Mouse (Mus musculus): ENCODE data around the gene Nin. TPM values are rescaled to one million over a fixed set of nuclear protein-coding genes. Genes with fewer than 3 reads are reported as not detected.

The Nin gene
- polyA plus RNA-seq, 1 experiment from 2014 or later = 20.3 TPM

DNA sequence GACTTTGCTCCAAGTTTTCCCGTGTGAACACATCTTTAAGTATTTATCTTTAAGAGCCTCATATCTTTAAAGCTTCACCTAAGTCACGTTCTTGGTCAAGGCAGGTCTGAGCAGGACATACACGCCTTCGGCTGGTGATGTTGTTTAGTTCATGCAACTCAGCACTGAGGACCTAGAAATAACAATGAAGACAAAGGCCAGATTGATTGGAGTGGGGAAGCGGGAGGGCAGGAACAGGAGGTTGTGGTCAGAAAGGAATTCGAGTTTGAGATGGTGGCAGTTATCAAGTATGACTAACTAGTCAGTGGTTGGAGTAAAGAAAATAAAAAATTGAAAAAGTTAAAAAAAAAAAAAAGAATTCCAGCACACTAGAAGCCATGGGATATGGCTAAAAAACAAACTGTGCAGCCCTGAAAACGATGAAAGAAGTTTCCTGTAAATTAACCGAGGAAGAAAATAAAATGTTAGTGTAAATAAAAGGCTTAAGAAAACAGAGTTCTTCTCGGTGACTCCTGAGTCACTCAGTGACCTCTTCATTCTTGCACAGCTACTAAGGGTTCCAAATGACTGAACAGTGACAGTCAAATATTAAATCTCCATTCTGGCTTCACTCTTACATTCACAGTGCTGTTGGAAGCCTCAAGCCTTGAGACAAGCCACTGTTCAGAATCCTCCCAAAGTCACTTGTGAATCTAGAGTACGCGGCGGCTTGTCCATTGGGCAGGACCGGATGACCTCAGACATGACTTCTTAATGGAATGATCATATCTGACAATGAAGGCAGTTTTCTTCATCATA, 115.1 kb downstream of the Nin start:
- Histone ChIP-seq H3K9ac (ENCODE audit: low read depth, low read length) (no peak overlapping the region), H3K9me3 (ENCODE audit: control insufficient read depth, low read length) (no peaks in the 10 kb centered on the region), H3K27me3 (ENCODE audit: control insufficient read depth, insufficient read depth, low read length) (no peaks in the 10 kb centered on the region), H3K4me2 (replicated peaks; ENCODE audit: low read depth, low read length) (no peak overlapping the region), H3K4me1 (ENCODE audit: control insufficient read depth, insufficient read depth, low read length) (no peaks in the 10 kb centered on the region), H3K4me3 (ENCODE audit: low read length) (no peak overlapping the region), H3K27ac (ENCODE audit: low read depth, low read length) (no peak overlapping the region), H3K36me3 (ENCODE audit: control insufficient read depth, insufficient read depth, low read length) (no peaks in the 10 kb centered on the region)
- WGBS = 72% methylated on average over 13 of the region's 13 CpGs
- no peak for ATAC-seq (ENCODE audit: low FRiP score, low TSS enrichment)

DNA sequence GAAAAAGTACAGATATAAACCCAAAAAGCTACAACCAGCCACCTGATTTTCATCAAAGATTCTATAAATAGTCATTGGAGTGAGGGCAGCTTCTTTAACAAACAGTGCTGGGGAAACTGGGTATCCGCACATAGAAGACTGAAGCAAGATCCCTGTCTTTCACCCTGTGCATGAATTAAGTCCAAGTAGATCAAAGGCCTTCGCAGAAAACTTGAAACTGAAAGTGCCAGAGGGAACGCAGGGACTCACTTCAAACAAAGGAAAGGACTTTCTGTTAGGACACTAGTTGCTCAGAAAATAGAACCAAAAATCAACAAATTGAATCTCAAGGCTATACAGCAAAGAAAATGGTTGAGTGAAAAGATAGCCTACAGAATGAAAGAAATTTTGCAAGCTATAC, 118.1 kb downstream of the Nin start:
- H3K4me2 ChIP-seq (replicated peaks; ENCODE audit: low read depth, low read length) = no peak overlapping the region
- no peaks in the 10 kb centered on the region for H3K4me1 ChIP-seq (ENCODE audit: control insufficient read depth, insufficient read depth, low read length)
- H3K9ac ChIP-seq (ENCODE audit: low read depth, low read length) = no peak overlapping the region
- no peak overlapping the region for H3K27ac ChIP-seq (ENCODE audit: low read depth, low read length)
- no peaks in the 10 kb centered on the region for H3K9me3 ChIP-seq (ENCODE audit: control insufficient read depth, low read length)
- no peak for ATAC-seq (ENCODE audit: low FRiP score, low TSS enrichment)
- no peak overlapping the region for H3K4me3 ChIP-seq (ENCODE audit: low read length)
- 76% methylated on average over 3 of the region's 3 CpGs for WGBS
- H3K27me3 ChIP-seq (ENCODE audit: control insufficient read depth, insufficient read depth, low read length) = no peaks in the 10 kb centered on the region
- no peaks in the 10 kb centered on the region for H3K36me3 ChIP-seq (ENCODE audit: control insufficient read depth, insufficient read depth, low read length)

DNA sequence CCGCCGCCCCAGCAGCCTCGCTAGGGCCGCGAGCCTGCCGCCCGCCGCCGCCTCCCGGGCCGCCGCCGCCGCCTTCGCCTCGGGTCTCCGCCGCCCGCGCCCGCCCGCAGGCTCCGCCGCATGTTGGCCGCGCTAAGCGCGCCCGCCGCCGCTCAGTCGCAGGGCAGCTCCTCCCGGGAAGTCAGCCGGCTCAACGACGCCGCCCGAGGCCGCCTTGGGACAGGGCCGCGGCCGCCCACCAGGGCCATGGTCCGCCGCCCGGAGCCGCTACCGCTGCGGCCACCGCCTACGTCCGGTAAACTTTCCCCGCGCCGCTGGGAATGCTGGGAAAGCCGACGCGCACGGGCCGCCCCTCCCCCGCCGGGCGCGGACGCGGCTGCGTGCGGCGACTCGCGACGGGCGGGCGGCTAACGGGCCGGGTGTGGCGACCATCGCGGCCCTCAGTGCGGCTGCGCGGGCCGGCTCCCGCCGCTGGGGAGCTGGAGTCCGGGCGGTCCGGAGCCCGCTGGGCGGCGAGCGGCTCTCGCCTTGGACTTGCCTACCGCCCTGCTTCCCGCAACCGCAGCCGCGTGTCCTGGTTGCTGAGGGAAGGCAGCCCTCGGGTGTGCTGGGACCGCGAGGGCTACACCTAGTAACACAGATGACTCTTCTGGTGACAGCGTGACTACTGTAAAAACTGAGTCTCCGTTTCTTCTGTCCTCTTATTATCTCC, 126.6 kb downstream of the Nin start, which contains the start of gene Sav1:
Sav1 (minus strand) TSS at position 217 of the 712 bp plus-strand sequence.
- Histone ChIP-seq H3K4me3 (ENCODE audit: low read length) (peak within 1 kb of the TSS; percentile 87), H3K4me2 (replicated peaks; ENCODE audit: low read depth, low read length) (peak within 1 kb of the TSS; percentile 71), H3K27me3 (ENCODE audit: control insufficient read depth, insufficient read depth, low read length) (no peaks in the 10 kb centered on the region), H3K36me3 (ENCODE audit: control insufficient read depth, insufficient read depth, low read length) (peaks cover 23% of the 10 kb centered on the region), H3K9me3 (ENCODE audit: control insufficient read depth, low read length) (no peaks in the 10 kb centered on the region), H3K9ac (ENCODE audit: low read depth, low read length) (peak within 1 kb of the TSS; percentile 96), H3K4me1 (ENCODE audit: control insufficient read depth, insufficient read depth, low read length) (no peaks in the 10 kb centered on the region), H3K27ac (ENCODE audit: low read depth, low read length) (peak within 1 kb of the TSS; percentile 81)
- under 1% methylated on average over 73 of the region's 102 CpGs for WGBS
- peak; percentile 94 for ATAC-seq (ENCODE audit: low FRiP score, low TSS enrichment)

DNA sequence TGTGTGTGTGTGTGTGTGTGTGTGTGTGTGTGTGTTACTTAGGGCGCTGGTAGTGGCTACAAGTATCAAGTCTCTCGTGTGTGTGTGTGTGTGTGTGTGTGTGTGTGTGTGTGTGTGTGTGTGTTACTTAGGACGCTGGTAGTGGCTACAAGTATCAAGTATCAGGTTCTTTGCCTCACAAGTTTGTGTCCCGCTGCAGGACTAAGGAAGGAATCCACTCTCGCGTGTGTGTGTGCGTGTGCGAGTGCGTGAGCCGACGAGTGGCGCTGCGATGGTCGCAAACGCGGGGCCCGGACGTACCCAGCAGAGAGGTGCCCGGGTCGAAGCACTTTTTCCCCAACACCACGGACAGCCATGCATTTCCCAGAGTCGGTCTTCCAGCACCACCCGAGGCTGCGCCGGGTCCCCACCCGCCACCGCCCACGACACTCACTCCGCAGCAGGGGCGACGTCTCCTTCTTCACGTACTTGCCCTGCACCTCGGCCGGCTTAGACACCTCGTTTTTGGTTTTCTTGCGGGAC, 127.2 kb downstream of the Nin start:
- under 1% methylated on average over 34 of the region's 36 CpGs for WGBS

DNA sequence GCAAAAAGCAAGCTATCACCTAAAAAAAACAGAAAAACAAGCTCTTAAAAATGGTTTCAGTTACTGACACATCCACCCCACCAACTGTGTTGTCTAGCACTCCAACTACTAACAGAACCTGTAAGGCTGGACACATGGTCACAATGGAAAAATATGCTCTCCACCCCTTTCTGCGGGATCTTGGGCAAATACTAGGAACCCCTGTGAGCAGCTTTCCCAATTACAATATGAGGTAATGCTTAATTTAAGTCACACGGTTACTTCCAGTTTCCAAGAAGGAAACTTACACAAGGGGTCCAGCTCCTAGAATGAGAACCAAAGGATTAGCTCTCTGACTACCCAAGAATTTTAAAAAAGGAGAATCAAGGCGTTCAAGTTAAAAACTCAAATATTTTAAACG, 128.0 kb downstream of the Nin start:
- Histone ChIP-seq H3K27ac (ENCODE audit: low read depth, low read length) (peak overlapping the region; percentile 14; the same call in 1 of the 2 replicates), H3K4me2 (replicated peaks; ENCODE audit: low read depth, low read length) (peak overlapping the region; percentile 71), H3K9ac (ENCODE audit: low read depth, low read length) (peak overlapping the region; percentile 96), H3K36me3 (ENCODE audit: control insufficient read depth, insufficient read depth, low read length) (peaks cover 30% of the 10 kb centered on the region), H3K4me1 (ENCODE audit: control insufficient read depth, insufficient read depth, low read length) (no peaks in the 10 kb centered on the region), H3K9me3 (ENCODE audit: control insufficient read depth, low read length) (no peaks in the 10 kb centered on the region), H3K4me3 (ENCODE audit: low read length) (peak overlapping the region; percentile 87), H3K27me3 (ENCODE audit: control insufficient read depth, insufficient read depth, low read length) (no peaks in the 10 kb centered on the region)
- WGBS = 45% methylated on average over 4 of the region's 4 CpGs
- no peak for ATAC-seq (ENCODE audit: low FRiP score, low TSS enrichment)

More for the DNA sequence above, 127.2 kb downstream of the Nin start:
- no peaks in the 10 kb centered on the region for H3K9me3 ChIP-seq (ENCODE audit: control insufficient read depth, low read length)
- peaks cover 27% of the 10 kb centered on the region for H3K36me3 ChIP-seq (ENCODE audit: control insufficient read depth, insufficient read depth, low read length)
- peak overlapping the region; percentile 71 for H3K4me2 ChIP-seq (replicated peaks; ENCODE audit: low read depth, low read length)
- peak overlapping the region; percentile 96 for H3K9ac ChIP-seq (ENCODE audit: low read depth, low read length)
- no peaks in the 10 kb centered on the region for H3K27me3 ChIP-seq (ENCODE audit: control insufficient read depth, insufficient read depth, low read length)
- H3K27ac ChIP-seq (ENCODE audit: low read depth, low read length) = peak overlapping the region; percentile 81
- ATAC-seq (ENCODE audit: low FRiP score, low TSS enrichment) = peak; percentile 64
- H3K4me1 ChIP-seq (ENCODE audit: control insufficient read depth, insufficient read depth, low read length) = no peaks in the 10 kb centered on the region
- peak overlapping the region; percentile 87 for H3K4me3 ChIP-seq (ENCODE audit: low read length)

DNA sequence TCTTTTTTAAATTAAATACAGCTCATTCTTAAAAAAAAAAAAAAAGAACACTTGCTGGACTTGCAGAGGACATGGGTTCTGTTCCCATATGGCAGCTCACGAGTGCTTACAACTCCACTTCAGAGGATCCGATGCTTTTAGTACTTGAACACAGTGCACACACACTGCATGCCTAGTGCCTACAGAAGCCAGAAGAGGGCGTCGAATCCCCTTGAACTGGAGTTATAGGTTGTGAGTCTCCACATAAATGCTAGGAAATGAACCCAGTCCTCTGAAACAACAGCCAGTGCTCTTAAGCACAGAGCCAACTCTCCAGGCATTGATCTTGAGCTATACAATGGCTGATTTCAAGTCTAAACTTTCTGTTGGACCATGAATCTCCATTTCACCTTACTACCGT, 130.6 kb downstream of the Nin start:
- Histone ChIP-seq H3K9me3 (ENCODE audit: control insufficient read depth, low read length) (no peaks in the 10 kb centered on the region), H3K9ac (ENCODE audit: low read depth, low read length) (no peak overlapping the region), H3K4me1 (ENCODE audit: control insufficient read depth, insufficient read depth, low read length) (no peaks in the 10 kb centered on the region), H3K27me3 (ENCODE audit: control insufficient read depth, insufficient read depth, low read length) (no peaks in the 10 kb centered on the region), H3K4me3 (ENCODE audit: low read length) (no peak overlapping the region), H3K27ac (ENCODE audit: low read depth, low read length) (no peak overlapping the region), H3K4me2 (replicated peaks; ENCODE audit: low read depth, low read length) (no peak overlapping the region), H3K36me3 (ENCODE audit: control insufficient read depth, insufficient read depth, low read length) (peaks cover 36% of the 10 kb centered on the region)
- WGBS = 79% methylated on average over 5 of the region's 5 CpGs
- ATAC-seq (ENCODE audit: low FRiP score, low TSS enrichment) = no peak

DNA sequence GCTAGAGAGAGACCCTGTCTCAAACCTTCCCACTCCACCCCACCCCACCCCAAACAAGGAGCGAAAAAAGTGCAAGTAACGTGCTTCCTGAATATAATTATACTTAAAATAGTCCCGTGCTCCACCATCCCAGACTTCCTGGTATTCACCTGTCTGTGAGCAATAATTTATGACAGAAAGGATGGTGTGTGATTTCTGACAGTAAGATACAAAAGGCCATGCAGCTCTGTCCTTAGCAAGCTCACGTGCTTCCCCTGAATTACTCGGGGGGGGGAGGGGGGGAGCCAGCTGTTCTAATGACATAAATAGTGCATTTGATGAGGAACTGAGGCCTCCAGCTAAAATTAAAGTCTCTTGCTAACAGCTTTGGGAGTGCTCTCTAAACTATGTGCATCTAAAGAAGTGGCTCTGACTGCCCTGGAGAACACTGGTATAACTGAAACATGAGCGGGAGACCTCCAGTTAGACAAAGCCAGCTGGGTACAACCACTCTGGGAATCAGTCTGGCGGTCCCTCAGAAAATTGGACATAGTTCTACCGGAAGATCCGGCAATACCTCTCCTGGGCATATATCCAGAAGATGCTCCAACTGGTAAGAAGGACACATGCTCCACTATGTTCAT, 136.0 kb downstream of the Nin start:
- Histone ChIP-seq H3K27me3 (ENCODE audit: control insufficient read depth, insufficient read depth, low read length) (no peaks in the 10 kb centered on the region), H3K4me2 (replicated peaks; ENCODE audit: low read depth, low read length) (no peak overlapping the region), H3K9me3 (ENCODE audit: control insufficient read depth, low read length) (no peaks in the 10 kb centered on the region), H3K9ac (ENCODE audit: low read depth, low read length) (no peak overlapping the region), H3K4me3 (ENCODE audit: low read length) (no peak overlapping the region), H3K36me3 (ENCODE audit: control insufficient read depth, insufficient read depth, low read length) (peaks cover 26% of the 10 kb centered on the region; the same call in 1 of the 2 replicates), H3K4me1 (ENCODE audit: control insufficient read depth, insufficient read depth, low read length) (no peaks in the 10 kb centered on the region), H3K27ac (ENCODE audit: low read depth, low read length) (no peak overlapping the region)
- 65% methylated on average over 9 of the region's 9 CpGs for WGBS
- ATAC-seq (ENCODE audit: low FRiP score, low TSS enrichment) = no peak

DNA sequence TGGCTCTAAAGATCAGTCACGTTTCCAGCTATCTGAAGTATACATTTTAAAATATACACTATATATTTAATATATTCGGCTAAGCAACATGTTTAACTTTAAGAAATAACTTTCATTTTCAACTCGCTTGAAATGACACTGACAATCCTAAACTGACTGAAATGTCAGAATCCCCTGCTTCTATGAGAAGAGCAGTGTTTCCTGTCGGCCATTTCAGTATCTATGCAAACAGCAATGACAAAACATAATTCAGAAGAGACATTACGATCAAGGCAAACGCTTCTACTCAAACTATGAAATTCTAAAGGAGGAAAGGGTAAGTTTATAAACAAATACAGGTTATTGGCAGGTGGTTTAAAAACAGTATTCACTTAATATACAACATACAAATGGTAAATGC, 136.8 kb downstream of the Nin start:
- H3K4me1 ChIP-seq (ENCODE audit: control insufficient read depth, insufficient read depth, low read length) = no peaks in the 10 kb centered on the region
- peaks cover 23% of the 10 kb centered on the region for H3K36me3 ChIP-seq (ENCODE audit: control insufficient read depth, insufficient read depth, low read length)
- no peak overlapping the region for H3K27ac ChIP-seq (ENCODE audit: low read depth, low read length)
- ATAC-seq (ENCODE audit: low FRiP score, low TSS enrichment) = no peak
- no peak overlapping the region for H3K4me3 ChIP-seq (ENCODE audit: low read length)
- H3K4me2 ChIP-seq (replicated peaks; ENCODE audit: low read depth, low read length) = no peak overlapping the region
- WGBS = 80% methylated on average over 6 of the region's 6 CpGs
- no peak overlapping the region for H3K9ac ChIP-seq (ENCODE audit: low read depth, low read length)
- H3K9me3 ChIP-seq (ENCODE audit: control insufficient read depth, low read length) = no peaks in the 10 kb centered on the region
- H3K27me3 ChIP-seq (ENCODE audit: control insufficient read depth, insufficient read depth, low read length) = no peaks in the 10 kb centered on the region

All from kidney, embryonic 14.5 days (tissue).